Mouse (Mus musculus) regulatory T cell (primary cell): ENCODE measurements at regions not wholly inside any gene's neighbourhood (a gene's known extent, or its start where the extent isn't known, plus 50 kb on each side); places are given as distances from the start of the nearest gene placed in this dataset.
"Not testable (repeated sequence)": the region's sequence is repeated elsewhere in the genome, so short reads cannot be mapped to it uniquely, and the experiment has no call there.

Experiments used
- in situ Hi-C: fragments of 300-600 bp; cut with MboI, MseI; formaldehyde crosslinking; loops from one replicate; pipeline ENCODE4 v1.15.1; 2025; ENCODE audit warnings: high pct_unique_total_duplicates

DNA sequence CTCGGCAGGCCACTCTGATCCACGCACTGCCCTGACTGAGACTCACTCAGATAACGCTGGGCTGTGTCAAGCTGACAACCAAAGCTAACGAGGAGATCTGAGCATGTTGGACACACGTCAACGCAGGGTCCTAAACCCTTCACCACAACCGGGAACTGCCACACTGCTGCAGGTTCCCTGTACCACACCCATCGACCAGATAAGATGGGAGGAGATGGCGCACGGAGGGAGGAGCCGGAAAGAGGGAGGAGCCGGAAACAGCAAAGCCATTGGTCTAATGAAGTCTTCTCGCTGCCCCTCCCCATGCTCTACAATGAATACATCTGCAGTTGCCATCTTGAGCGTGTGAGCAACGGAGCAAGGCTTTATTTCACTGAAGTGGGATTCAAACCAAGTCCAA lies 182.9 kb upstream of the Rpl38 start:
- in situ Hi-C loops, result no loop called here

- in situ Hi-C loops, result no loop called here
These were observed 183.7 kb upstream of the Rpl38 start for GRCm38 (mm10) chr11:114484668-114484953.

DNA sequence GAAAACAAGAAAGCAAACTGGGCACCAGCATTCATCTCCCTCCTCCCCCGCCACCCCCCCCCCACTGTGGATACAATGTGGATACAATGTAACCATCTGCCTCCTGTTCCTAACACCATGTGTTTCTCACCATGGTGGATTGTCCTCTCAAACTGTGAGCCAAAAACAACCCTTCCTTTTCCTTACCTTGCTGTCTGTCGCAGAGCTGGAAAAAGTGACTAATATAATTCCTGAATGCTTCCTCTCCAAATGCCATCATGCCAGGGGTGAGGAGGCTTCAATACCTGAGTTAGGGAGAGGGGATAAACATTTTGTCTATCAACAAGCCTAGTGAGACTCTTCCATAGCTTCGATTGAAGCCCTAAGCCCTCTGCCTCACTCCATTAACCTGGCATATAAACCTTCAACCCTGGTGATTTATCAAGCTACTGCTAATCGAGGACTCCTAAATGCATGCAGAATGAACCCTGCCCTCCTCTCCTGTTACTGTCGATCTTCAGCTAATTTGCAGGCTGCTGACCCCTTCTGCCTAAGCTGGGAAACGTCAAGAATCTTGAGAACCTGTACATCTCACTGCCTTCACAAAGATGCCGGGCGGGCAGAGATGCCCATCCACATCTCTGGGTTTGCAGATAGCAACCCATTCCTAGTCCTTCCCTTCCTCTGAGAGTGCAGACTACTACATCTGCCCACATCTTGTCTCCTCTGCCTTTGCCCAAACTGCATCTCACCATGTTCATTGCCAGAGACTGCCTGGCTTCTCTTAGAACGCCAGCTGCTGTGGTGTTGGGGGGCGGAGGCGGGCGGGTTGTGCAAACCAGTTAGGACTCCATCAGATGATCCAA lies 184.3 kb upstream of the Rpl38 start:
- in situ Hi-C loops, result no loop called here

DNA sequence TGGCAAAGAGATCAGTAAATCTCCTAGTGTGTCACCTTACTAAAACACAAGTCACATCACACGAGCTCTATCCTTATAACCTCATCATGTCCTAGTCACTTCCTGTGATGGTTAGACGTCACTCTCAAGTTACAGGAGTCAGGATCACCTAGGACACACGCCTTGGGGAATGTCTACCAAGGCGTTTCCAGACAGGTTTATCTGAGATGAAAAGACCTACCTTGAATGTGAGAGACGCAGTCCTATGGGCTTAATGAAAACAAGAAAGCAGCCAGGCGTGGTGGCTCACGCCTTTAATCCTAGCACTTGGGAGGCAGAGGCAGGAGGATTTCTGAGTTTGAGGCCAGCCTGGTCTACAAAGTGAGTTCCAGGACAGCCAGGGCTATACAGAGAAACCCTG lies 185.0 kb upstream of the Rpl38 start:
- in situ Hi-C loops, result not testable (repeated sequence)

- in situ Hi-C loops, result no loop called here
These were observed 186.3 kb upstream of the Rpl38 start for GRCm38 (mm10) chr11:114482070-114482469.

GRCm38 (mm10) chr11:114481037-114481436 lies 187.3 kb upstream of the Rpl38 start:
- in situ Hi-C loops, result no loop called here

- in situ Hi-C loops, result no loop called here
These were observed 188.2 kb upstream of the Rpl38 start for GRCm38 (mm10) chr11:114480119-114480540.

DNA sequence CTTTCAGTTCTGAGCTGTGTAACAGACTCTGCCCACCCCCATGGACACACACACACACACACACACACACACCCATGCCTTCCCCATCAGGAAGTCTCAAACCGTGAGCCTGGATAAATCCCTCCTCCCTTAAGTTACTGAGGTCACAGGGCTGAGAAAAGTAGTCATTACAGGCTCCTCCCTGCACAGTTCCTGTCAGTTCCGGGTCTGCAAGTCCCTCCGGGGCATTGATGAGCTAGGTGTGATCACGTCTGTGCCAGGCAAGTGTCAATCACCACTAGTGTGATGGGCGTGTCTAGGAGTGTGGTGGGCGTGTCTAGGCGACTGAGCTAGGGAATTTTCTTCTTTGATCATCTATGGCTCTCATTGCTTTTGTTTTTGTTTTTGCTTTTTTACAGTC lies 189.6 kb upstream of the Rpl38 start:
- in situ Hi-C loops, result no loop called here

DNA sequence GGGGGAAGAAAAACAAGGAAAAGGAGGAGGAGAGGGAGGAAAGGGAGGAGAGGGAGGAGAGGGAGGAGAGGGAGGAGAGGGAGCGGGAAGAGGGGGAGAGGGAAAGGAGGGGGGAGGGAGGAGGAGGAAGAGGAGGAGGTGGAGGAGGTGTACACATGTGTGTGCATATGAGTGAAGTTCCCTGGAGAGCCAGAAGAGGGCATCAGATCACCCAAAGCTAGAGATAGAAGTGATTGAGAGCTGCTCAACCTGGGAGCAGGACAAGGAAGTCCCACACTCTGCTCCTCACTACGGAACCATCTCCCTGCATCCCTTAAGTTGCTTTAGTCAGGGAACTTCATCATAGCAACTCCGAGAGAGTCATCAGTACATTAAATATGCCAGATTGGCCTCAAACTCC lies 191.0 kb upstream of the Rpl38 start:
- in situ Hi-C loops, result no loop called here

GRCm38 (mm10) chr11:114472501-114473260 lies 195.6 kb upstream of the Rpl38 start:
- in situ Hi-C loops, result no loop called here

- in situ Hi-C loops, result no loop called here
These were observed 199.9 kb upstream of the Rpl38 start for GRCm38 (mm10) chr11:114468394-114468793.

GRCm38 (mm10) chr11:114467803-114468202 lies 200.5 kb upstream of the Rpl38 start:
- in situ Hi-C loops, result no loop called here

DNA sequence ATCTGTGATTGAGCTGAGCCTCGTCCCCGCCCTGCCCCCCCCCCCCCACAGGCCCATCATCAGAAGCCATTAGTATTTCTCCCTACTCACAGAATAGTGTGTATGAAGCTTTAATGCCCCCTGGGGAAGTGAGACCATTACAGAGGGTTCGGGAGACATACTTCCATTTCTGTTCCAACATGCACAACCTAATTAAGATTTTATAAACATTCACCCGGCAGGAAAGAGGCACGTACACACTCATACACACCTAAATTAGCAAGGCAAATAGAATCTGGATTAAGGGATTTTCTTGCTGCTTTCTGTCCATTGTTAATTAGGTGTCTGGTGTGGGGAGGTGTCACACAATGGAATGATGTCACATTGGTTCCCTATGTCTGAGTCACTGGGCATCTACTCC lies 202.8 kb upstream of the Rpl38 start:
- in situ Hi-C loops, result no loop called here

DNA sequence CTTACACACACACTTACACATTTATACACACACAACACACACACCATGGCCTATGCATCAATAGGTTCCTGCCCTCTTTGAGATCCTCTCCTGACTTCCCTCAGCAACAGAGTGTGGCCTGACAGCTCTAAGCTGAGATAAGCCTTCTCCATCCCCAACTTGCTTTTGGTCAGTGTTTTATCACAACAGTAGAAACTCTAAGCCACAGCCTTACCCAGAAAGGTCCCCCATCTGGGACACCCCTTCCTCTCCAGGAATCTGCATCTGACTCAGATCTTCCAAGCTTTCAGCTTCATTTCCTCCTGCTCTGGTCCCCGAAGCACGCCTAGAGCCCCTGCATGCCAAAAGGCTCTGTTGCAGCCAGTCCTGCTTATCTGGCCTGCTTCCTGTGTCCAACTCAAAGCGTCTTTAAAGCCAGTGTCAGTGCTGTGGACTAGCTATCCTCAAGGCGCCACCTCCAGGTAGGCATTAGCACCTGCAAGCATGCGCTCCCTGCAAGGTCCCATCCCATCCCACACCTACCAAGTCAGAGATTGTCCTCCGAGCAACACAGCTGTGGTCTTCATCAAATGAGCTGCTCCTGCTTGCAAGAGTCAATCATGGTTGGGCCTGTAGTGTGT lies 205.5 kb upstream of the Rpl38 start:
- in situ Hi-C loops, result no loop called here

GRCm38 (mm10) chr11:114454876-114455330 lies 213.4 kb upstream of the Rpl38 start:
- in situ Hi-C loops, result no loop called here

- in situ Hi-C loops, result no loop called here
These were observed 219.4 kb upstream of the Rpl38 start for GRCm38 (mm10) chr11:114448776-114449401.

GRCm38 (mm10) chr11:114447461-114447847 lies 220.9 kb upstream of the Rpl38 start:
- in situ Hi-C loops, result no loop called here

DNA sequence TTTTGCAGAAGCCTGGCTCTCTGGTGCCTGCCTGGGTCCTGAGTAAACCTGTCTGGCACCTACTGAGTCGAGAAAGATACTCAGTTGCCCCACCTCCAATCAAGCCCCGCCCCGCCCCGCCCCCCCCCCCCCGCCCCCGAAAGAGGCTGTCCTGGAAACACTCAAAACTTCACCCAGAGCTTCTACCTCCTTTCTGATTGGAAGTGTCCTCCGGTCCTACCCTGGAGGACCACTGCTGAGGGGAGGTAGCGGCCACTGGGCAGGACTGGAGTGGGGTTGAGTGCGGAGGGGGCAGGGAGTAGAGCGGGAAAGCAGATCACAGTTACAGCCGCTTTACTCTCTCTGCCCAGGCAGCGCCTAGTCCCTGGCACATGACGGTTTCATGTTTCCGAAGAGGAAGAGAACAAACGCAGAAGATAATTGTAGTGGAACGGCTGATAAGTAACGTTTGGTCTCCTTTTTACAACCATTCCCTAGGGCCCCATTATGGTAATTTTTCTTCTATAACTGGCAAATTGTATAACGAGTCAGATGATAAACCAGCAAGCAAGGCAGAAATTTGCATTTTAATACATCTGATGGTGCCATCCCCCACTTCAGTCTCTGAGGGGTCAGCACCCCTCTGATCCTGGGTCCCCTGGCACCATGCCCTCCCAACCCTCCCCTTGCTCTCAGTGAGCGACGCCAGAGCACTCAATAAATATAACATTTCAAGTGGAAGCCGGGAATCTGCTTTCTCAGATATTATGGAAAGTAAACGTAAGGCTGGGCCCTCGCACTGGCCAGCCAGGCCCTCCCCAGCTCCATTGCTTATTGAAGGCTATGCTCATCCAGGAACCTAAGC lies 221.5 kb upstream of the Rpl38 start:
- in situ Hi-C loops, result no loop called here

DNA sequence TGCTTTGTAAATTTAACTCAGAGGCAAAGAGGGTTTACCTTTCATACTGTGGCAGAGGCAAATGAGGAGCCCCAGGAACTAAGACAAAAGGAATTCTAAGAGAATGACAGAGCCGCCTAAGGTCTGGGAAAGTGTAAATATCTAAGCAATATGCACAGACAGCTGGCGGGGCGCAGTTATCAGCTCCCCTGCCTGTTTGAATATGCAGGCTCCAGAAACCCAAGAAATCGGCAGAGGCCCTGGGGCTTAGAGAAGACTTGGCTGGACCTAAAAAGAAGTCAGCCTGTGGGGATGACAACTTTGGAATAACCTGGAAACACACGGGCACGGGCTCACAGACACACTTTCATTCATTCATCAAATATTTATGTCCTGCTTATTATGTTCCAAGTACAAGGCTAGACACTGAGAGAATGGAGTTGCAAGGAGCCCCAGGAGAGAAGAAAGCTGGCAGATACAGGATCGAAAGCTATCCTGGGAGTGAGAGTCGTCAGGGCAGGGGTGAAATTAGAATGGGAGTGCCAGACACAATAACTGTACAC lies 222.2 kb upstream of the Rpl38 start:
- in situ Hi-C loops, result no loop called here

- in situ Hi-C loops, result no loop called here
These were observed 224.1 kb upstream of the Rpl38 start for GRCm38 (mm10) chr11:114444211-114444610.

DNA sequence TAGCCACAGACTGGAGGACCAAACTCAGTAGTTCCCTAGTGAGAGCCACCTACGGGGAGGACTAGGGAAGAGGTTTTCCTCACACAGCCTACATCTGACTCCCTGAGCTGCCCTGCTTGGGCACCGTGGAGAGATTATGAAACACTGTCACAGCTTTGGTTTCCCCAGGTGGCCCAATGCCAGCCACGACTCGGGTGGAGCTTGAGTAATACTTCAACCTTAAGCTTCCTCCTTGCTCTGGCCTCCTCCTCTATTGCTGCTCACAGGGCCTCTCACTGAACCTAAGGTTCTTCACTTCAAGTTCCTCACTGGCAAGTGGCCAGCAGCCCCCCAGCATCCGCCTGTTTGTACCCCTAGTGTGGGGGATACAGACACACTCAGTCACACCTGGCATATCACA lies 224.9 kb upstream of the Rpl38 start:
- in situ Hi-C loops, result no loop called here
